Mouse (Mus musculus) thymus, postnatal 10 days (tissue): ENCODE results near the gene Slc29a2.

Experiments used
- DNase-seq, 2 experiments: peaks; one replicate each; pipeline ENCODE4 v3.0.0; 2021; ENCODE audit warnings: low spot score in 2 of 2

The Slc29a2 gene

DNA sequence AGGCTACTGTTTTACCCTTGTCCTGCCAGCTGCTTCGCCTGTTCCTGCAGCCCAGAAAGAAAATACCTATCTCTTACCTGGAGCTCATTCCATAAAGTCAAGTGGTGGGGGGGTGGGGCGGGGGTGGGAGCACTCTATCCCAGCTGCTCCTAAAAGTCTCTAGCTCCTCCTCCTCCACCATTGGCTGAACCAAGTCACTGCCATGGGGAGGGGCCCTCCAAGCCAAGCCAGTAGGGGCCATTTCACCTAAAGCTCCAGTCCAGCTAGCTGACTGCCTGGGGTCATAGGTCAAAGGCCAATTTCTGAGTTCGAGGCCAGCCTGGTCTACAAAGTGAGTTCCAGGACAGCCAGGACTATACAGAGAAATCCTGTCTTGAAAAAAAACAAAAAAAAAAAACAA is 9.0 kb downstream of the Slc29a2 start:
- no peak for DNase-seq

DNA sequence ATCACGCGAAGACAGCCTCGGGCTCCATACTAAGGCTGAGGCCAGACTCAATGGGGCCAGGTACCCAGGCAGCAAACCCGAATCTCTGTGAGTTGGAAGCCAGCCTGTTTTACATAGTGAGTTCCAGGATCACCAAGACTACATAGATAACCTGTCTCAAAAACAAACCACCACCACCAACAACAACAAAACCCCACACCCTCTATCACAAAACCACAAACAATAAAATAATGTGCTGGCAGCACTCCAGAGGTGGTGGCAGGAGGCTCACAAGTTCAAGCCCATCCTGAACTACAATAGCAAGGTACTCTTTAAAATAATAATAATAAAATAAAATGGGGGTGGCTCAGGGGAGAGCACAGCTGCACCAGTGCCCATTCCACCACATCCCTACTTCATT is 12.9 kb downstream of the Slc29a2 start:
- DNase-seq: no peak

DNA sequence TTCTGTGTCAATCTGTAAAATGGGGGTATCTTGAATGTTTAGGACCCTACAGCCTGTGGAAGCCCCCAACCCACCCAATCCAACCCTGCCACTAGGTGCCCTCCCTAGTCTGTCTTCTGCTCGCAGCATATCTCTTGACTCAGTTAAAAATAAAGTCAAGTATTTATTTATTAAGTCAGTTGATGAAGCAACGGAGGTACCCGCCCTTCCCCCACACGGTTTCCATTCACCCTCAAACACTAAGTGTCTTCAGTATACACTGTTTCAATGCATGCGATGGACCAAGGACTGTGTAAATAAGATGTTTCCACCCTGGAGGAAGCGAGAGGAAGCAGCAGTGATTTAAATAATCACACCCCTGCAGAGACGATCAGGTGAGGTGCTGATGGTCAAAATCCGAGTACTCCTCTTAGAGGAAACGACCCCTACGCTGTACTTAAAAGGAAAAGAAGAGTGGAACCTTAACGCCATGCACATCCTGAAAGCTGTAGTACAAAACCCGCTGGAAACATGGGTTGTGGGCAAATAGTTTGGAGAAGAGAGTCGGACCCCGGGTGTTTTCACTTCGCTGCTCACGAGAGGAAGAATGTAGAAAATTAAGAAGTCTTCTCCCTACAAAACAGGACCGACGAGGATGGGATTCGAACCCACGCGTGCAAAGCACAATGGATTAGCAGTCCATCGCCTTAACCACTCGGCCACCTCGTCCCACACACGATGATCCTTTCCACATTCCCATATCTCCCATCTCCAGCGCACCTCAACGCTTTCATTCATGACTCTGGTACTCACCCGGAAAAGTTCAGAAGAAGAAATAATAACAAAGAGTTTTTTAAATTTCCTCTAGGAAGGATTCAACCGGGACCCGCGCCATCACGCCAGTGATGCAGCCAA is 14.3 kb downstream of the Slc29a2 start:
- peak; percentile 35 to 45 for DNase-seq

DNA sequence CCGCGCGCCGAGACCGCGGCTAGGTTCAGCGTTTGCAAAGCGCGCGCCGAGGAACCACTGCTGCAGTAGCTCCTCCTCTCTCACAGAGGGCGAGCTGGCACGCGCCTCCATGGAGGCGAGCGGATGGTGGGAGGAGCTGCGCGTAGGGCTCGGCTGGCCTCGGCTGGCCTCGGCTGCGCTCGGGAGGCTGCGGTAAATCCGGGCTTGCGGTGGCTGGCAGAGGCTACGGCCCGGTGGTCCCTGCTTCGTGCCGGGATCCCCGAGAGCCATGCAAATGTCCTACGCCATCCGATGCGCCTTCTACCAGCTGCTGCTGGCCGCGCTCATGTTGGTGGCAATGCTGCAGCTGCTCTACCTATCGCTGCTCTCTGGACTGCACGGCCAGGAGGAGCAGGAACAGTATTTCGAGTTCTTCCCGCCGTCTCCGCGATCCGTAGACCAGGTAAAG is 15.1 kb downstream of the Slc29a2 start, which contains the start of the genes B4gat1 and AC124502.3:
TSS of gene B4gat1 (plus strand) at position 118 of the 448 bp plus-strand sequence.
TSS of gene AC124502.3 (plus strand) at position 183 of the 448 bp plus-strand sequence.
- DNase-seq: peak; percentile 79 to 82

DNA sequence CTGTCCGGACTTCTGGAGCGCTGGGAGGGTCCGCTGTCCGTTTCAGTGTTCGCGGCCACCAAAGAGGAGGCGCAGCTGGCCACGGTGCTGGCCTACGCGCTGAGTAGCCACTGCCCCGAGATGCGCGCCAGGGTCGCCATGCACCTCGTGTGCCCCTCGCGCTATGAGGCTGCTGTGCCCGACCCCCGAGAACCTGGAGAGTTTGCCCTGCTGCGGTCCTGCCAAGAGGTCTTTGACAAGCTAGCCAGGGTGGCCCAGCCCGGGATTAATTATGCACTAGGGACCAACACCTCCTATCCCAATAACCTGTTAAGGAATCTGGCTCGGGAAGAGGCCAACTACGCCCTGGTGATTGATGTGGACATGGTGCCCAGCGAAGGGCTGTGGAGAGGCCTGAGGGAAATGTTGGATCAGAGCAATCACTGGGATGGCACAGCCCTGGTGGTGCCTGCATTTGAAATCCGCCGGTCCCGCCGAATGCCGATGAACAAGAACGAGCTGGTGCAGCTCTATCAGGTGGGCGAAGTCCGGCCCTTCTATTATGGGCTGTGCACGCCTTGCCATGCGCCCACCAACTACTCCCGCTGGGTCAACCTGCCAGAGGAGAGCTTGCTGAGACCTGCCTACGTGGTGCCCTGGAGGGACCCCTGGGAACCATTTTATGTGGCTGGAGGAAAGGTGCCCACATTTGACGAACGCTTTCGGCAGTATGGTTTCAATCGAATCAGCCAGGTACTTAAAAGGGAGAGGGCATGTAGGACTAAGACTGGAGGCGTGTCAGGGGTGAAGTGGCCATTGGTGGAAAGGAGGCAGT is 15.8 kb downstream of the Slc29a2 start:
- DNase-seq: peak in 1 of 2 experiments; percentile 8

DNA sequence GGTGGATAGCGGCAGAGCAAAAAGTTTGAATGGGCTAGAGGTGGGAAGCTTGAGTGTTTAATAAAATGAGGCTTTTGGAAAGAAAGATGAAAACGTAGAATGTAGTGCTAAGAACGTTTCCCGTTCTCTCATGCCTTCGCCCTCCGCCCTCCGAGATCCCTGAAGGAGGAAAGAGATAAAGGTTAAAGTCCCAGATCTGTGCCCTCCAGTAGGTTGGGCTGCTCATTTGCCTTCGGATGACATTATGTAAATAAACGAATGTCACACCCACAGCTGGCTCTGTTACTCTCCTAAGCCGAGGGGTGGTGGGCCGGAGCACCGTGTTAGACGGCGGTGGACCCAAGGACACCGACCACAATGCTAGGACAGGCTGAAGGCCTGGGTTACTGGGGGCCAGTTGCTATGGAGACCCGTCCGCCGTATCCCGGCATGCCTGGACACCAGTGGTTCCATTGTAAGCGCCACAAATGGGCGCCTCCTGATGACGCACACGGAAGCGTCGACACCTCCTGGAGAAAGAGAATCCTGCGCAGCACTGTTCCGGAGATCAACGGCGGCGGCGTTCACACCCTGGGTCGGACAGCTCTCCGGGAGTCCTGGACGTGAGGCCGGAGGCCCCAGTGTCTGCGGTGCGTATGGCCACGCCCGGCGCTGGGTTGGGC is 17.3 kb downstream of the Slc29a2 start, which contains the start of gene Brms1:
TSS of gene Brms1 (plus strand) at position 493 of the 662 bp plus-strand sequence.
- peak; percentile 73 to 74 for DNase-seq

DNA sequence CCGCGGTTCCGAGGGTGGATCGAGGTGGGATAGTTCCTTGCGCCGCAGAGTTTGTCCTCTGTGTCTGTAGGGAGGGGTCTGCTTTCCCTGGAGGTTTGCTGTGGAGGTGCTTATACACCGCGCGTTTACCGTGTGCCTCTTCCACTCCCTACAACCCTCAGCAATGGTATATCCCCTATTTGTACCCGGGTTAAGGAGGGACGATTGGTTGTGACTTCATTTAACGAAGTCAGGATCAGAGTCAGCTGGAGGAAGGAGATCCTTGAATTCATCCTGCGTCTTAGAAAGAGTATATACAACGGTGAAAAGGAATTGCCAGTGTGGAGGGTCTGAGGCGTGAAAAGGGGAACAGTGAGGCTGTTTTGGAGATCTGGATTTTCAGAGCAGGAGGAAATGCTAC is 17.9 kb downstream of the Slc29a2 start:
- DNase-seq: no peak

DNA sequence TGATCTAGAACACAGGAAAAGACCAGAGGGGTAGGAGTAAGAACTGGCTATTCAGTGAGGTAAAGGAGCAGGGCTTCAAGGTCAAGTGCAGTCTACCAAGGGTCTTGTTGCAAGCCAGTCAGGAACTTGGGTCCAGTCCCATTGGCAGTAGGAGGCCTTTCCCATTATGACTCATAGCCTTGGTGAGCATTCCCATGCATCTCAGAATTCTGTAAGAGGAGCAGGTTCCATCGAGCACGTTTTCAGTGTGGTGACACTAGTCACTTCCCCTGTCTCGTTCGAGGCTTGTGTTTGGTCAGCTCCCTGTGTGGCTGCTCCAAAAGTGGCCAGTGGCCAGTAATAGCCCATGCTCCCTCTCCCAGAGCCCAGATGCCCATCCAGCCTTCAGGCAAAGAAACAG is 21.9 kb downstream of the Slc29a2 start:
- no peak for DNase-seq

DNA sequence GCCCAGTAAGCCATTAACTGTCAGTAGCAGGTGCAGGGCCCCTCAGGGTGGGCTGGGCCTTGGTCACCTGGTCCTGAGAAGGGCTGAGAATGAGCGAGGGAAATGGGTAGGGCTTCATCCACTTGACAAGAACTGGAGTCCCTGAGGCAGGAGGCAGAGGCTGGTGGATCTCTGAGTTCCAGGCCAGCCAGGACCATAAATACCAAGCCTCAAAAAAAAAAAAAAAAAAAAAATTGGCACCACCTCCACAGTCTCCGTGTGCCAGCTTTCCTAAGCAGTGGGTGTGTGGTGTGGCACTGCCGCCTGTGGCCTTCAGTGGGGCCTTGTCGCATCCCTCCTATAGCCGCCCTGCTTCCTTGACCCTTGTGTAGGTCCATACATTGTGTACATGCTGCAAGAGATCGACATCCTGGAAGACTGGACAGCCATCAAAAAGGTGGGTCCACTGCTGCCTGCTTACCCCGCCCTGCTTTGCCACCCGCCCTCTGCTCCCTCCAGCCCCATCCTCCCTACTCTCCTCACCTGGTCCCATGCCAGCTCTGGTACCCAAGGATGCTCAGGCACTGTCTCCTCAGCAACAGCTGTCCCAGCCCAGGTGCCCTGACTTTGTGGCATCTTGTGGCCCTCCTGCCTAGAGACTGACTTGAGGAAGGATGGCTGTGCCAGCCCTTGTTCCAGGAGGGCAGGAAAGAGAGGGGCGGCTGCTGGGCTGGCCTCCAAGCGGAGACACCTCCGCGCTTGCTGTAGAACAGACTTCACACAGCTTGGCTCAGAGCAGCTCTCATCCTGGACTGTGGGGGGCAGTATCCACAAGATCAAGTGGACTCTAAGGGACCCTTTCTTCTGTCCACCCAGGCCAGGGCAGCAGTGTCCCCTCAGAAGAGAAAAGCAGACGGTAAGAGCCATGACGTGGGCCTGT is 24.7 kb downstream of the Slc29a2 start:
- no peak for DNase-seq

DNA sequence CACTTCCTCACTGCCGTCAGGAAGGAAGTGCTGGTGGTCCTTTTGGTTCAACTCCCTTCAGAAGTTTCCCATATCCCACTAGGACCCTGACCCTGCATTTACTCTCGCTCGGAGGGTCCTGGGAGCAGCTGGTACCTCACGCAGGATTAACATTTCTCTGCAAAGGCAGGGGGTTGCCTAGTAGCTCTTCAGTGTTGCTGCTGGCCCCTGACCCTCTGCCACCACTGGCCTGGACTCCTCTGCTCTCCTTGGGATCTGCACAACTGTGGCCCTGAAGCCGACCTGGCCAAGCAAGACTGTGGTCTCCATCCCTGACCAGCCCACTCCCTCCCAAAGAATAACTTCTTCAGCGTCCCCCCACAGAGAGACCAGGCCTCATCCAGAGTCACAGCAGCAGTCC is 25.7 kb downstream of the Slc29a2 start:
- no peak for DNase-seq

DNA sequence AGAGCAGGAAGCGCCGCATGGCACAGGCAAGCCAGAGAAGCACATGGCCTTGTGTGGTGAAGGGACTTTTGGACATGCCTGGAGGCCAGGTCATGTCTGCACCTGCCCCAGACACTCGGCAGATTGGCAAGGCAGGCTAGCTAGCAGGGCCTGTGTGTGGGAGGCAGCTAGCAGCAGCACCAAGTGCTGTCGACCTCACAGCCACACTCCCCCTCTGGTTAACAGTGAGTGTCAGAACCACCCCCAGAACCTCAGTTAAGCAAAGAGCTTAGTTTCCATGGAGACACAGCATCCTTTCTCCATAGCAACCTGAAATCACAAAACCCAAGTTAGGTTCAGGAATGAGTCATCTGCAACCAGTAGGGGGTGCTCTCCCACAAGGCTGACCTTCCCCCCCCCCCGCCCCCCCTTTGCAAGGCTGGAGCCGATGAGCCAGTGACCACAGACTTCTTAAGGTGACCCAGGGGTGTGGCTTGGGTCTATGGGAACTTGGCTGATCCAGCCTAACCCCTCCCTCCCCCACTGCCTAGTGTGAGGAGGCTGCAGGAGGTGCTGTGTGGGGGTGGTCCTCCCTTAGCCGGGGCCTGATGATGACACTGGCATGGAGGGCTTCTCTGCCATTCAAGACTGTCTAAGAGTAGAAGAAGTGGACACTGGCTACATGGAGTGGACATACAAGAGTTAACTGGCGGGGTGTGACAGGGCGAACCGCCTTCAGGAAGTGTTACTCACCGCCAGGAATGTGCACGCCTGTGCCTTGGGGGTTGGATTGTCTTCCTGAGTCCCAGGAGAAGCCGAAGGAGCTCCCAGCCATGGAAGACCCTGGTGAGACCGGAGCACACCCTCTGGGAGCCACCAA is 26.6 kb downstream of the Slc29a2 start, which contains the start of gene Rin1:
TSS of gene Rin1 (plus strand) at position 435 of the 859 bp plus-strand sequence.
- no peak for DNase-seq

DNA sequence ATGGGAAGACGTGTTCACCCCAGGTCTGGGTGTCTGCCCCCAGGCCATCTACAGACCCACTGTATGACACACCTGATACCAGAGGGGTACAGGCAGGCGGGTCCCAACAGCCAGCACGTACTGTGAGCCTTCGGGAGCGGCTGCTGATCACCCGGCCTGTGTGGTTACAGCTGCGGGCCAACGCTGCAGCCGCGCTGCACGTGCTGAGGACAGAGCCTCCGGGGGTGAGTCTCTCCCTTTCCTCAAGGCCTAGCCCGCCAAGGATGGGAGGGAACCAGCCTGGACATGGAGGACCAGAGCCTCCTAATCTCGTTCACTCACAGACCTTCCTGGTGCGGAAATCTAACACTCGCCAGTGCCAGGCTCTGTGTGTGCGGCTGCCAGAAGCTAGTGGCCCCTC is 27.4 kb downstream of the Slc29a2 start:
- DNase-seq: no peak

DNA sequence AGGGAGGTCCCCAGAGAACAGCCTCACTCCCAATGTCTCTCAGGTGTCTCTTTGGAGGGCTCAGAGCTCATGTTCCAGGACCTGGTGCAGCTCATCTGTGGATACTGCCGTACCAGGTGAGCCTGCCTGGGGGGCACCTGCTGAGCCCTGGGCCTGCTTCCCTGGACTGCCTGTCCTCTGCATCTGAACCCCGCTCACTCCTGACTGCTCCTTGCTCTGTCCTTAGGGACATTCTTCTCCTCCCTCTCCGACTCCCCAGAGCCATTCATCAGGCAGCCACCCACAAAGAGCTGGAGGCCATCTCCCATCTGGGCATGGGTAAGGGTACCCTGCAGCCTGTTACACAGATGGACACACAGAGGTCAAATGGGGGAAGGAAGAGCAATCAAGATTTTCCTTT is 27.9 kb downstream of the Slc29a2 start:
- DNase-seq: no peak

DNA sequence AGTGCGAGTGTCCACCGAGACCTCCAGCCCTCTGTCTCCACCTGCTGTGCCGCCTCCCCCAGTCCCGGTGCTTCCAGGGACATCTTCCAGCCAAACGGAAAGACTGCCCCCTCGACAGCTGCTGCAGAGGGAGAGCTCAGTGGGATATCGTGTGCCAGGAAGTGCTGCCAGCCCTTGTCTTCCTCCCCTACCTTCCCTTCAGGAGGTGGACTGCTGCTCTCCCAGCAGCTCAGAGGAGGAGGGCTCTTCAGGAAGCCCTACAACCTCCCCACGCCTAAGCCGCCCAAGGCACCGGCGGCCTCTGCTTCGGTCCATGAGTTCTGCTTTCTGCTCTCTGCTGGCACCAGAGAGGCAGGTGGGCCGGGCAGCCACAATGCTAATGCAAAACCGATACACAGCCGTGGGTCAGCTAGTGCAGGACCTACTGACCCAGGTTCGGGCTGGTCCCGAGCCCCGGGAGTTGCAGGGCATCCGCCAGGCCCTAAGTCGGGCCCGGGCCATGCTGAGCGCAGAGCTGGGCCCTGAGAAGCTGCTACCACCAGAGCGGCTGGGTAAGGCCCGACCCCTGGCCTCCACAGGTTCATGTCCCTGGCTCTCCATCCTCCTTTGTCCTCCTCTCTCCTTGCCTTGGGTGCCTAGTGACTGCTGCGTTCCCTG is 28.6 kb downstream of the Slc29a2 start:
- DNase-seq: no peak

DNA sequence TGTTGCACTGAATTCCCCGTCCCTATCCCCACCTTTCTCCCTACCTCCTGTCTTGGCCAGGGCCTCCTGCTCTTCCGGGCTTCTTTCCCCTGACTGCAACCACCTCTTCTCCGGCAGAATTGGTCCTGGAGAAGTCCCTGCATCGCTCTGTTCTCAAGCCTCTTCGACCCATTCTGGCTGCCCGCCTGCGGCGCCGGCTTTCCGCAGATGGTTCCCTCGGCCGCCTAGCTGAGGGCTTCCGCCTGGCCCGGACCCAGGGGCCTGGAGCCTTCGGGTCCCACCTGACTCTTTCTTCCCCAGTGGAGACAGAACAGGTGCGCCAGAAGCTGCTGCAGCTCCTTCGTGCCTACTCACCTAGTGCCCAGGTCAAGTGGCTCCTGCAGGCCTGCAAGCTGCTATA is 29.2 kb downstream of the Slc29a2 start:
- DNase-seq: no peak

DNA sequence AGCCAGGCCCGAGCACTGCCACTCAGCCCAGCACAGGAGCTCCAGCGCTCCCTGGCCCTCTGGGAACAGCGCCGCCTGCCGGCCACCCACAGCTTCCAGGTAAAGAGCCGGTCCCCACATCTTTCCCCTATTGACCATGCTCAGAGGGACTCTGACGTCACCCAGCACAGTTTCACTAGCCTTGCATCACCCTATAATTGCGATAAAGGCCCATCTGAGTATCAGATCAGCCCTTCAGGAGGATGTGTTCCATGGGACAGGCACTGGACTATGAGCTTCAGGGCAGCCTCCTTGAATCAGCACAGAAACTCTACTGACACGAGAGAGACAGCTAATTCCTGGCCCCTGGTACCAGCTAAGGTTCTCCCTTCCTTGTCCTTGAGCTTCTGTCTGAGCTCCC is 30.2 kb downstream of the Slc29a2 start:
- DNase-seq: peak in 1 of 2 experiments; percentile 55

DNA sequence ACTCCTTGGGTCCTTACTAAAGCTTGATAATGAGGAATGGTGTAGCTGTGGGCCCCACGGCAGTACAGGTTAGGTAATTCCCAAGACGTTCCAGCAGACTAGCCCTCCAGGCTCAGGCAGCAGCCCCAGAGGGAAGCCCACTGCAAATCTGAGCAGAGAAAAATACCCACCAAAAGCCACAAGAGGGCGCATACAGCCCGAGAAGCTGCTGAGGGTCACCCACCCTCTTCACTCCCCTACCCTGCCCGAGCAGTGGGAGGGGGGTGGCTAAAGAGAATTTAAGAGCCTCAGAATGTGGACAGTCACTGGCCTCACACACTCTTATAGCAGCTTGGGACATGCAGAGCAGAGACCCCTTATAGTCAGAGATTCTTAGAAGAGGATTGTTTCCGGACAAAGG is 32.6 kb downstream of the Slc29a2 start:
- DNase-seq: peak in 1 of 2 experiments; percentile 49

DNA sequence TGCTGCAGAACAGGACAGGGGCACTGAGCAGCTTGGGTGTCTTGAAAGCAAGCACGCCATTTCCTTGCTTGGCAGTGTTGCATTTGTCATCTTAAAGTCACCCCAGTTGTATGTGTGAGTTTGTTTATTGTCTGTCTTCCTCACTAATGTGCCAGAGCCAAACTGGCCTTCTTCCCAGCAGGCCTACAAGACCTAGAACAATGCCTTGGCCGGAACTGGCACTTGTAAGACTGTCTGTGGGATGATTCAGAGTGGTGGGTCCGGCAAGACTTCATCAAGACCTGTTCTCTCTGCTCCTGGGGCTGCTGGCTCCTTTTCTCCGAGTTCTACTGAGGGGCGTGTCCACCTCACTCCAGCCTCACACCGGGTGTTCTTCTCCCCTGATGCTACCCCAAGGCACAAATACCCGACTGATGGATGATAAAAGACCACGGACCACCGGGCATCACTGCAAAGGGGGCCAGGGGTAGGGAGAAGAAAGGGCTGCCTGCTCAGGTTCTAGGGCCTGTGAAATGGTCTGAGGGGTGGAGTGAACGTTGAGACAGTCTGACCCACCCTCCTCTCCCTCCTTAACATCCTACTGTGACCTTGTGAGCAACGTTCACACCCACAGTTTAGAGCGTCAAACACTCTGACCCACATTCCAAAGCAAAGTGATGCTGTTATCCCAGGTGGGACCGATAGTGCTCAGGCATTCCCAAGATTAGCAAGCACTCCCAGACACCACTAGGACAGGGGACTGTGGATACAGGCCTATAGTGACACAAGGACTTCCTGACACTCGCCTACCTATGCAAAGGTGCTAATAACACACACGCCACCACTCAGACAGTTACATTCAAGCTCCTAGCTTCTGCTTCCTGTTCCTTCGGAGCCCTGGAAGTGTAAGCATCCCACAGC is 34.5 kb downstream of the Slc29a2 start:
- no peak for DNase-seq
